Mouse (Mus musculus) brain, adult 2 months (tissue): ENCODE results near the gene Nelfcd.

Experiments
- DNase-seq: peaks from one replicate; pipeline ENCODE4 v3.0.0; 2011; ENCODE audit warnings: low read depth, low spot score

The Nelfcd gene

DNA sequence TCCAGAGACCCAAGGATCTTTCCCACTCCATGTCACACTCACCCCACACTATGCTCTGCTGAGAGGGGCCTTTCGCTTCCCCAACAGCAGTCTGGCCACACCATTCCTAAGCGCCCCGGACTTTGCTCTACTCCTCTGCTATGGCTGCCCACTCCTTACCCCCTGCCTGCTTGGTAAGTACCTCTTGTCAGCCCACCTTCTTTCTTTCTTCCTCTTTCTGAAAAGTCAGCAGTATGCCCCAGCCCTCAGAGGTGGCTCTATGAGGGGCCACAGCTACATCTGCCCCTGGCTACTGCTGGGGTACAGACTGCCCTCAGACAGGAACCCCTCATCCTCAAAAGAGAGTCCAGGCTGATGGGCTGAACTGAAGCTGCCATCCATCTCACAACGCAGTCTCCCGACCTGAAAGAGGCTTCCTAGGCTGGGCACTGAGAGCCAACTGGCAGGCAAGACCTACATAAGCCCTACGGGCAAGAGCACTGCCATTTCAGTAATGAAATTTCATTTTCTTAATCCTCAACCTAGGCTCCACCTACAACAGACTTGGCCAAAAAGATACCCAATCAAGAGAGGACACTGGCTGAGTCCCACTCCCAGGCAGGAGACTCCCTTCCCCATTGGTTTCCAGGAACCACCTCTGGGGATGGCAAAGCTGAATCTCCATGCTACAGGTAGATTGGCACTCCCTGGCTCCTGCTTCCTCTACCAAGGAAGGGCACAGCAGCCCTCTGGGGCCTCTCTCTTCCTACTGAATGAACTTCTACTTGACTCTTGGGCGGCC is 21.5 kb downstream of the Nelfcd start:
- DNase-seq: no peak

DNA sequence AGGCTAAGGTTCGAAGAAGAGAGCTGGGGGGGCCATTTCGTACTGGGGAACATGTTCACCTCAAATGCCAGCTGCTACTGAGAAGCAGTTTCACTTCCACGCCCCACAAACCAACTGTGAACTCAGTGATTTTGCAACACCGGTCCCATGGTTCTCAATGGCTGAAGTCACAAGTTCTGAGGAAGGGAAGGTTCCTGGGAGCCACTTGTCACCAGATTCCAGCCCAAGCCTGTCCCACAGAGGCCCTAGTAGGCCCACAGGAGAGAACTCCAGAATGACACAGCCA is 22.0 kb downstream of the Nelfcd start:
- peak; percentile 59 for DNase-seq

DNA sequence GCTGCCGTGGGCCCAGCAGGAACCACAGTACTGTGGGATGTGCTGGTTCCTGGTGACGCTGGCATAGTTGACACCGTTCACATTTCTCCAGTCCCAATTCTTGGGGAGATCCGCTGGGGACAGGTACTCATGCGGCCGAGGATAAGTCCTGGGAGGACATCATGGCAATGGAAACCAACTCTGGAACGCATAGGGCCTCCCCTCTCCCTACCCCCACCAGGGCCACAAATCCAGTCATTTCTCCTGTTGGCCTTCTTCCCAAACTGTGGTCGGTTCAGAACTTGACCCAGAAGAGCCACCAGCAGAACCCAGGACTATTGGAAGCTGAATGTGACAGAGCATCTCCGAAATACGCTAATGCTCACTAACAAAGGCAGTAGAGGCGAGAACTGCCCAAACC is 22.6 kb downstream of the Nelfcd start:
- no peak for DNase-seq

DNA sequence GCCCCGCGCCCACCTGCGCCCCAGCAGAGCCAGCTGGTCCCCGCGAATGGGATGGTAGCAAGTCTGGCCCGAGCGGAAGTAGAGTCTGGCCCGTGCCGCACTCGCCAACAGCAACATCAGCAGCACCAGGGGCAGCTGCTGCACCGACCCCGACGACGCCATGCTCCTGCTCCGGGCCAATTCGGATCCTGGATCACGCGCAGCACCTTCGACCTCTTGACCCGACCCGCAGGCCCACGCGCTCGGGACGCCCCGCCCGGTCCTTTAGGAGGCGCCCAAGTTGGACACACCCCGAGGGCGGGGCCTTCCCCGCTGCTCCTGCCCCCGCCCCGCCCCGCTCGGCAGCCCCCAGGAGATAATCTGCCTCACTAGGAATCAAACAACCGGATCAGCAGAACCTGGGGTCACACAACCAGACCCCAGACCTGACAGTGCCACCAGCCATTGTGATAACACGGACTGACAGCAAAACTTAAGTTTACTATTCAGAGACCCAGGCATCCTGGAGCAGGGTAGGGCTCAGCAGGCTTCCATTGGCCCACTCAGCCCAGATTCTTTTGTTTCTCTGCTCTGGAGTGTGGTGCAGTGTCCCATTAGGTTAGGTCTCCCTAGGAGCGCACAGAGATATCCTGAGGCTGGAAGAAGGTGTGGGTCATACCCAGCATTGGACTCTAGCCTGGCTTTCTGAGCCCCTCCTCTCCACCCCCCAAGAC is 23.3 kb downstream of the Nelfcd start, which contains the start of gene Ctsz:
Ctsz (minus strand) TSS at position 303 of the 713 bp plus-strand sequence.
- peak; percentile 61 for DNase-seq

DNA sequence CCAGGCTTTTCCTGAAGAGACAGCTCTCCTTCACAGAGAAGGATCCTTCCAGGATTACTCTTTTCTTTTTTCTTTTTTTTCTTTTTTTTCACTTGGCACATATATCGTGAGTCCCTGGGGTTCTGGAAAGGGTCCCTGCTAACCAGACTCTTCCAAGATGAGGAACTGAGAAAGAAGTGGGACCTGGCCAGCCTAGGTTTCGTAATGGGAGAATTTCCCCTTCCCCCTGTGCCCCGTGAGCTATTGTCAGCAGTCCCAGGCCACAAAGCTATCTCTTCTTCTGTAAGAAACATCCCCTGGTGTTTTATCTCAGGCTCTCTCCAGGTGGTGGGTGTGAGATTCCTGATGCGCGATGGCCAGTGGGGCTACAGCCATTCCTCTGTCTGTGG is 23.8 kb downstream of the Nelfcd start:
- peak; percentile 34 for DNase-seq

DNA sequence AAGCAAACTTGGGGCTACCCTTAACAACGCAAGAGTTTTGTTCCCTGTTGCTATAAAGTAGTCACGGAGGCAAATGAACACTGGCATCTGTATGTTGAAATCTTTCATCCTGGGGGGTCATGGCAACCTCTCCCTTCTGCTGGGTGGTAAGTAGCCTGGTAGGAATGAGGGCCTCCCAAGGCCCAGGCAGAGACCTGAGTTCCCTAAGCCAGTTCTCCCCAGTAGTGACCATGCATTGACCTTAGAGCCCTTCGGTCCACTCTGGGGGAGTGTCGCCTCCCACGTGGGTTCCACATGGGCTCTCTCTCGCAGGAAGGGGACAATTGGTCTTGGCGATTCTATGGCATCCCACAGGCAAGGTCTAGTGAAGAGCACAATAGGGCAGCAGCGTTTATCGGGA is 24.4 kb downstream of the Nelfcd start:
- no peak for DNase-seq

DNA sequence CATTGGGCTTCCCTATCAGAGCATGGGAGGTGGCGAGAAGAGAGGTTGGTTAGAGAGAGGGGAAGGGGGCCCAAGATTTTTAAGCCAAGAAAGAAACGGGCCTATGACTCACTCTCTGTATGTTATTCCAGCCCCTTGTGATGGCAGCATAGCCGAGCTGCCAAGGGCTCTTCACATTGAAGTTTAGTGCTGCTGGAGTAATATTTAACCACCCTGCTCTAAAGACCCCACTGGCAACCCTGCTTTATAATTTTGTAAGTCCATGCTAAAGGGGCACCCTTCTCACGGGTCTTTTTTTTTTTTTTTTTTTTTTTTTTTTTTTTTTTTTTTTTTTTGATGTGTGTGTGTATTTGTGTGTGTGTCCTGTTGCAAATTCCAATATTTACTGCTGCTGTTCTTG is 26.3 kb downstream of the Nelfcd start:
- DNase-seq: no peak

DNA sequence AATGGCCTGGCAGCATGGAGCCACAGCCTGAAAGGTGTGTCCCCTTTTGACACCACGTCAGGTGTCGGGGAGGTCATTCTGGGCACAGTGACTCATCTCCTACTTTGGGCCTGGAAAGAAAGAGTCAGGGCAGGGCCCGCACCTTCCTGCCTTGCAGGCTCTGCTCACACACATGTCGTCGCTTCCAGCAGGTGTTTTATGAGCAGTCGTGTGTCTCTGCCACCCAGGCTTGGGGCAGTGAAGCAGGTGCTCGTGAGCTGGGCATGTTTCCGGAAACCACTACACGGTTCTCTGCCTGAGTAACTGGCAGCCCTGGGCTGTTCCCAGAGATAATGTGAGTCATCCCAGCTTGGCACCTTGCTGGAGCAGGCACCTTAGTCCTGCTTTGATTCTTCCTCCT is 26.9 kb downstream of the Nelfcd start:
- DNase-seq: peak; percentile 10

DNA sequence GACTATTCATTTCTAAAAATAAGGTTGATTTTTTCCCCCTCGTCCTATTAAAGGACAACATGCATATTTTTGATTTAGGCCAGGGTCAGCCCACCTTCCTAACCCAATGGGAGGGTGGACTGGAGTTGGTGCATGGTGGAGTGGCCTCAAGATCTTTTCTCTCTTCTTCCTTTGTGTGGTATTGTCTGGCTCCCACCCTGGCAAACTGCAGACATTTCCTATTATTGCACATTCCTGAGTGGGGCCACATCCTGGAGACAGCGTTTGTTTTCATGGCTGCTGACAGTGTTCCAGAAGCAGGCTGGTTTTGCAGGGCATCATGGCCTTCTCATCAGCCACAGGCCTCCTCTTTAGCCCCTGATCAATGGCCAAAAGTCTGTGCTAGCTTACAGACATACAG is 27.4 kb downstream of the Nelfcd start:
- DNase-seq: no peak

DNA sequence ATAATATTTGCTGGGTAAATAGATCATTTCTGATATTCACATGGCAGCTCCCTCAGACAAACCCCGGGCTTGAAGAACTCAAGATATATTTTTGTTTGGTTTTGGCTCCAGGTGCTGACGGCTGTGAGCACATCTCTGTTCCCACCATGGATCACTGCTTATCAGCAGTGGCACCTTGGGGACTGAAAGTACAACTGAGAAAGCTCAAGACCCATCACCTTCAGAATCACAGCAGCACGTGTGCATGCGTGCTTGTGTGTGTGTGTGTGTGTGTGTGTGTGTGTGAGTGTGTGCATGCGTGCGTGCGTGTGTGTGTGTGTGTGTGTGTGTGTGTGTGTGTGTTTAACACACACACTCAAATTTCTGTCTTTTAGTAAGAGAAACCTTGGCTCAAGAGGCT is 28.8 kb downstream of the Nelfcd start:
- no peak for DNase-seq

DNA sequence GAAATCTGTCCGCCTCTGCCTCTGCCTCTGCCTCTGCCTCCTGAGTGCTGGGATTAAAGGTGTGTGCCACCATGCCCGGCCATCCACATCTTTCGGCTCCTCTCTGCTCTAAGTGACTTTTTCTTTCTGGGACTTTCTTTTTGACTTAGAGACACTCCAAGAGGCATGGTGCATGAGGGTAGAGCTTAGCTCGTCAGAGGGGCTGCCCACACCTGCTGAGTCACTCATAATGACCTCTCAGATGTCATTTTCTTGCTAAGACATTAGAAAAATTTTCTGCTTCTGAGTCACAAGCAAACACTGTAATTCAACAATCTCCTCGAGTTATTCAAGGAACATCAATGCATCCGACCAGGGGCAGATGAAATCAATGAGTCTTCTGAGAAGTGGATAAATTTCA is 29.4 kb downstream of the Nelfcd start:
- no peak for DNase-seq

DNA sequence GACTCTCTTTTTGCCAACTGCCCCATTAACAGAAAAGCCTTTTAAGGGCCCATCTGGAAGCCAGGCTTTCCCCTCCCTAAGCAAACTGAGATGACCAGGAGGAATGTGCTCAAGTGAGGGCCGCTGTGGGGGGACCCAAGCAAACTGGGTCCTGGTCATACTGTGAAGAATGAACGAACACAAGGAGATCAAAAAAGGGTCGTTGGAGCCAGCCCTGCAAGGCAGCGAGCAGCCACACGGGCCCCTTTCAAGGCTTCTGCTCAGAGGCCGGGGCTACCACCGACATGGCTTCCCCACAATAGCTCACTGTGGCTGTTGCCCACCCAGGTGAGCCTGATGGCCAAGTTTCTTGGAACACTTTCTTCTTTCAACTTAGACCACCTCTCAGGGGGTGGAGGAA is 30.9 kb downstream of the Nelfcd start:
- DNase-seq: no peak

DNA sequence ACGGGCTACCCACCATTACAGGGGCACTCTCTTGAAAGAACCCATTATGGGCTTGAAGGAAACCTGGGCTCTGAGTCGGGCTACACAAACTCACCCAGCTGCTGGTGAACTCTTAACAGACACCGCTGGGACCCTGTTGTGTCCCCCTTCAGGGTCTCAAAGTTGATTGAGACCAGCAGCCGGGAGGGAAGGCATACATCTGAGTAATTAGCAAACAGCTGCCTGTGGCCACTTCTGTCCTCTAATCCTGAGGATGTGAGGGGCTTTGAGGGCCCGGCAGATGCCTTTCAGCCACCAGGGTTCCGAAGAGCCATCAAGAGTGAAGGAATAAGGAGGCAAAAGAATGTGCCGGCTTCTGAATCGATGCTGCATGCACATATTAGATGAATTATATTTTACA is 31.3 kb downstream of the Nelfcd start:
- no peak for DNase-seq

DNA sequence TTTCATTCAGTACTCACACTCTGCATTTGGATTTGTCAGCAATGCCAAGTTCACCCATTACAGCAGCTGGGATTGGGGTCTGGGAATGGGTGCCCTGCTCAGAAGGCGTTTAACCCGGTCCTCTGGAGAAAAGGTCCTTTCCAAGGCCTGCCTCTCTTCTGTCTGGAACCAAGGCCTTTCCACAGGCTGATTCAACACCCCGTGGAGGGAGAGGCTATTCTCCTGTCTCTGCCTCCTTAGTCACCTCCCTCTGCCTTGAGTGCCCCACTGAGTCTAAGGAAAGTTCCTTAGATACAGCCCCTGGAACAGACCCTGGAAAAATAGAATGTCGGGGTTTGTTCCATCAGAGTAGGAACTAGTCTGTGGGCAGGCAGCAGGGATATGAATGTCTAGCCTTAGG is 32.8 kb downstream of the Nelfcd start:
- no peak for DNase-seq

DNA sequence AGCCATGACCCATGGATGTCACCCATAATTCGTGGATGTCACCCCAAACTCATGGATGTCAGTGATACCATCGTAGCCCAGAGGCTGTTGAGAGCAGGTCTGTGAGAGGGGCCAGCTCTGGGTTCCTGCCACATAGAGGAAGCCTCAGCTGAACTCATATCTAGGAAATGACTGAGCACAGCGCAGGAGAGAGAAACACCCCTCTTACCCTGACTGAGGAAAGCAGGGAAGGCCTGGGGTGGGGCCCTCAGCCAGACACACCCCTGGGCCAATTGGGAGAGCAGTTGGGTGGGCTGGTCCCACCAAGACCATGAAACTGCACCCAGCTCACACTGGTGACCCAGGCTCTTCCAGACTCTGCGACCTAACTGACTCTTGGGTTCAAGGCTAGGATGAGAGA is 34.7 kb downstream of the Nelfcd start, which contains the start of gene Tubb1:
Tubb1 (plus strand) TSS at position 343 of the 400 bp plus-strand sequence.
- no peak for DNase-seq

DNA sequence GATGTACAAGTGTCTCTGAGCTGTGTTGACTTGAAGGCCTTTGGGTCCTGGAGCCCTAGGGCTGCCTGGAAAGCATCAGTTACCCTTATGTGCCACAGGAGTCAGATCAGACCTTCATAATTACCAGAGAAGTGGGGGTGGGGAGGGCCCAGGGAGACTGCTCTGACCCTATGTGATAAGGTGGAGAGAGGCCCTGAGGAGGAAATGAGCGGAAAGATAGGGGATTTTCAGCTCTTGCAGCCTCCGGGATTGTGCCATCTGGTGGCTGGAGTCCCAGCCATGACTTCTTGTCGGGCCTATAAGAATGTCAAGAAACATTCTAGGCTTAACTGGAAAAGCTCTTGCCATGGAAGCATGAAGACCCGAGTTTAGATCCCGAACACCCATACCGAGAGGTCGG is 38.1 kb downstream of the Nelfcd start:
- DNase-seq: peak; percentile 12

DNA sequence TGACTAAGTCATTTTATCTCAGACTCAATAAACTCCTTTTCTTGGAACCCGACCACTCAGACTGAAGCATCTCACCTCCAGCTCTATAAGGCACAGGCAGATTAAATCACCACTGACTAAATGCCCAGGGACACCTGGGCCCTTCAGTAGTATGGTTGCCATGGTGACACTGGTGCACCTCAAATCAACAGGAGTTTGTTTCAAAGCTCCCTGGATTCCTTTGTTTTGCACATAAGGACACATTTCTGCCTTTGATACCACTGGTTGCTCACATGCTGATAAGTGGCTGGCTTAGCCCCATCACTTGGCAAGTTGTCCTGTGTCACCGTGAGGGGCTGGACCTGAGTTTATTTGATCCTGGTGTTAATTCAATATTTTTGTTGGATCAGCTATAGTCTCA is 43.8 kb downstream of the Nelfcd start:
- DNase-seq: no peak

DNA sequence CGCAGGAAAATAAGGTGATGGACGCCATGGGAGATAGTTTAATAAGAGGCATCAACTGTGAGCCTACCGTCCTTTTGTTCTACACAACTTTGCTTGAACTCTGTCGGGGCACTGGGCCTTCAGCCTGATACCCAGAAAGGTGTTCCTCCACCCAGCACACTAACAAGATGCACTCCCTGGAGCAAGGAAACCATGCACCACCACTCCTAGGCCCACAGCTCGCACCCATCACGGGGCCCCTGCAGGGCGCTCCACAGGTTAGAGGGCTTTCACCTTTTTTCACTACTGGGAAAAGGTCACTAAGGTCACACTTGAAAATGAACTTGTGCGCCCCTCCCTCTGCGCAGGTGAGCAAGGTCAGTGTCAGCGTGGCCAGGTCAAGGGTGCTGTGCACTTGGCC is 47.8 kb downstream of the Nelfcd start:
- no peak for DNase-seq

DNA sequence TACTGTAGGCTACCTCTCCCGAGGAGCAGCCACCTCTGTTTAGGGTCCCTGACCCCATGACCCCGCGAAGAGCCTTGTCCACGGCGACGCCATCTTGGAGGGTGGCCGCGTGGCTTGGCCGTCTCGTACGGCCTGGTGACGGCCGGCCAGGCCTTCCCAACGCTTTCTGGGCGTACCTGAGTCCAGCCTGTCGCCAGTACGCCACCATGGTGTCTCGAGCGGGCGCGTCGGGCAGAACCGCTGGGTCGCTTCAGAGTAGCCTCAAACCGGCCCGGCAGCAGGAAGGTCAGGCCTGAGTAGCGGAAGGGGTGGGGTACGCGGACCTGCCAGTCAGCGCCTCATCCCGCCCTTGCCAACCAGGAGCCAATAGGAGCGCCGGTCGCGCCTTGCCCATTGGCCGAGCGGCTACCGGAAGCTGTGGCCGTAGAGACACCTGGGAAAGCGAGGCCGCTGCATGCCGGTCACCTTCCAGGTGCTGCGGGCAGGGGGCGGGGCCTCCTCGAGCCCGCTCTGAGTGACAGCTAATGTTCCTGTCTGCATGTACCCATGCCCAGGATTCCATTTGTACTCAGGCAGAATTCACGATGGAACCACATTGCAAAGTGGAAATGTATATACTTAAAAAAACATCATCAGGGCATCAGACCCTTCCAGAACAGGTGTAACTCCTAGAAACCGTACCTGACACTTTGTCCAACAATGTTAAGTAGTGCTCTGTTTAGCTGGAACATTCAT is 48.4 kb downstream of the Nelfcd start, which contains the start of gene Atp5e:
Atp5e (minus strand) TSS at position 317 of the 735 bp plus-strand sequence.
- DNase-seq: peak; percentile 99

DNA sequence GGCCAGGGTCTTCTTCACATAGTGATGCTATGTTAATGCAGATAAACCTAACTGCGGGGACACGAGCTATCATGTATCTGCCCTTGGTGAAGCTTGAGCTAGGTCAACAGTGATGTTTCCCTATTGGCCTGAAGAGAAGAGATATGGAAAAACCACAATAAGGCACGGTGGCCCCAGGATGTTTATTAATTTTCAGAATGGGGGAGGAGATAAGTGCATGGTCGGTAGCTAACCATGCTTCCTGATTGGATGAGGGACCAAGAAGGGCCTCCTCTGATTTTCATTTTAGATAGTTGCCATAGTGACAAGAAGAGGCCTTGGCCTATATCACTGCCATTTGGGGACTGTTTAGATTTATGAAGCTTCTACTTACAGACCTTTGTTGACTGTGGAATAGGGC is 54.7 kb downstream of the Nelfcd start:
- no peak for DNase-seq

DNA sequence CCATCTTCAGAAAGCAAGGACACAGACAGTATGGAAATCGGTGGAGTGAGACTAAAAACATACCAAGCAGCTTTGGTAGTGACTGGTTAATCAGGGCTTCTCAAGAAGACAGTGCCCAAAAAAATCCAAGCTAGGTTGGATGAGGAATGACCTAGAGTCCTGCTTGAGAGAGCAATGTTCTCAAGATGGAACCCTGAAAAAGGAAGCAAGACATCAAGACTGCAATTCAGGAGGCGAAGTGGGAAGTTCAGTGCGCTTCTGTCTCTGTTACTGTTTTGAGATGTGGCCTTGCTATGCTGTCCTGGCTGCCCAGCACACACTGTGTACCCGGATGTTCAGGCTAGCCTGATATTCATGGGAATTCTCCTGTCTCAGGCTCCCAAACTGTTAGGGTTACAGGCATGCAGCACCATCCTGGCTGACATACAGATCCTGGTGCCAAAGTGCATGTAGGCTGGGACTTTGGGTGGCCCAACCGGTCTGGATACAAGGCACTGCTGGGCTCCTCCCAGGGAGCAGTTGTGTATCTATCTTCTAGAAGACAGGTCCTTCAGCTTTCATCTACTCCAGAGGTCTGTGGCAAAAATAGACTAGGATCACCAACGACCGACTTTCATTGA is 55.3 kb downstream of the Nelfcd start:
- DNase-seq: no peak

DNA sequence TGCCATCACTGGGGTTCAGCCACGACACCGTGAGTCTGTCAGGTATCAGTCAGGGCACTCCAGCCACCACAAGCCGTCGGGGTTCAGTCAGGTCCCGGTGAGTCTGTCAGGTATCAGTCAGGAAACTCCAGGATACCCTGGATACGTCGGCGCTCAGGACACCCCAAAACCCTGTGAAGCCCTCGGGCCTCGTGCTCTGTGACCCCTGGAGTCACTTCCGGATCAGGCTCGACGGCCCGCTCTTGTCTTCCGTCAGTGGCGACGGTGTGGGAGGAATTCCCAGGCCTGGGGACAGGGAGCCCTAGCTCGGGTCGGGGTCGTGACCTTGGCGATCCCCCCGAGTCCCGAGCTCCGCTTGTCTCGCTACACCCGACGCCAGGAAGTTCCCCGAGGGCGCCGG is 56.8 kb downstream of the Nelfcd start:
- DNase-seq: peak; percentile 10
